Mouse (Mus musculus): Measurements from ENCODE around the gene Gm10837. TPM values are rescaled to one million over a fixed set of nuclear protein-coding genes. Genes with fewer than 3 reads are reported as not detected.

Gene Gm10837
- polyA plus RNA-seq, 1 experiment from 2014 or later = 0.58 TPM

DNA sequence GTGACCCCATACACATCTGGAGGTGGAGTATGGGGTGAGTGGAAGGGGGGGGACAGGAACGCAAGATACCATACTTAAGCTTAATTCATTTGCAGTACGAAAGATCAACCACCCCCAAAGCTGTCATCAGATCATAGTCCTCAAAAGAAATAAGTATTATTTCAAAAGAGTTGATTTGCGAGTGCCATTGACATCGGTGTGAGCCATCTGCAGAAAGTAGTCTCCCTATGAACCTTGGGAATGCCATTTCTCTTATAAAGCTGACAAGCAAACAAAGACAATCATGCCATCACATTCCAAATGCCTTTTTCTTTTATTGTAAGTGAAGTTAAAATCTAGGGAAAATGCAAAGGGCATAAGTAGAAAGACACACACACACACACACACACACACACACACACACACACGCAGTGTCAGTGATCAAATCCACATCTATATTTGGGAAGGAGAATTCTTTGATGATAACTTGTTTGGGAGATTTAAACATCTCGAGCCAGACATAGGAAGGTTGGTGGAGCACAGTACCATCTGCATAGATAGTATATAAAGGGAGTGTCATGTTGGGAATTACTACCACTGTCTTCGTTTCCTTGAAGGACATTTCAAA is 23.5 kb upstream of the Gm10837 start:
- H3K9ac ChIP-seq = no peak overlapping the region
- H3K4me2 ChIP-seq (replicated peaks) = peak overlapping the region; percentile 8; the same call in 1 of the 2 replicates
- H3K4me1 ChIP-seq = peaks cover 43% of the 10 kb centered on the region
- peaks cover 88% of the 10 kb centered on the region for H3K27me3 ChIP-seq
- 40% methylated on average over 7 of the region's 7 CpGs for WGBS
- H3K4me3 ChIP-seq = no peak overlapping the region
- no peak overlapping the region for H3K27ac ChIP-seq
- H3K9me3 ChIP-seq (replicated peaks) = no peaks in the 10 kb centered on the region
- no peak for ATAC-seq (ENCODE audit: low FRiP score)
- H3K36me3 ChIP-seq = no peaks in the 10 kb centered on the region

GRCm38 (mm10) chr14:122467926-122468841 is 22.2 kb upstream of the Gm10837 start:
- peak overlapping the region; percentile 48 for H3K4me2 ChIP-seq (replicated peaks)
- no peaks in the 10 kb centered on the region for H3K36me3 ChIP-seq
- ATAC-seq (ENCODE audit: low FRiP score) = no peak
- peaks cover 48% of the 10 kb centered on the region for H3K4me1 ChIP-seq
- H3K27ac ChIP-seq = no peak overlapping the region
- 6% methylated on average over 23 of the region's 23 CpGs for WGBS
- peaks cover 82% of the 10 kb centered on the region for H3K27me3 ChIP-seq
- H3K9ac ChIP-seq = peak overlapping the region; percentile 43
- no peaks in the 10 kb centered on the region for H3K9me3 ChIP-seq (replicated peaks)
- peak overlapping the region; percentile 22; the same call in 1 of the 2 replicates for H3K4me3 ChIP-seq

- no peaks in the 10 kb centered on the region for H3K9me3 ChIP-seq (replicated peaks)
- H3K4me1 ChIP-seq = peaks cover 47% of the 10 kb centered on the region
- peak overlapping the region; percentile 22 for H3K4me3 ChIP-seq
- peak overlapping the region; percentile 35; the same call in 1 of the 2 replicates for H3K27ac ChIP-seq
- no peak for ATAC-seq (ENCODE audit: low FRiP score)
- peak overlapping the region; percentile 48 for H3K4me2 ChIP-seq (replicated peaks)
- H3K36me3 ChIP-seq = no peaks in the 10 kb centered on the region
- H3K27me3 ChIP-seq = peaks cover 82% of the 10 kb centered on the region
- WGBS = 4% methylated on average over 28 of the region's 28 CpGs
- H3K9ac ChIP-seq = peak overlapping the region; percentile 43
These were observed 21.2 kb upstream of the Gm10837 start for GRCm38 (mm10) chr14:122468971-122469755.

- peak overlapping the region; percentile 56 for H3K4me2 ChIP-seq (replicated peaks)
- H3K9me3 ChIP-seq (replicated peaks) = no peaks in the 10 kb centered on the region
- H3K27me3 ChIP-seq = peaks cover 80% of the 10 kb centered on the region
- H3K9ac ChIP-seq = no peak overlapping the region
- H3K4me1 ChIP-seq = peaks cover 42% of the 10 kb centered on the region
- H3K4me3 ChIP-seq = 0 out of 2 replicates have a peak overlapping the region, but pooled peaks have one; percentile 6
- ATAC-seq (ENCODE audit: low FRiP score) = no peak
- no peaks in the 10 kb centered on the region for H3K36me3 ChIP-seq
- H3K27ac ChIP-seq = 0 out of 2 replicates have a peak overlapping the region, but pooled peaks have one; percentile 24
- WGBS = 7% methylated on average over 31 of the region's 31 CpGs
These were observed 18.8 kb upstream of the Gm10837 start for GRCm38 (mm10) chr14:122471449-122472085.

GRCm38 (mm10) chr14:122472161-122472560 is 18.2 kb upstream of the Gm10837 start:
- H3K27ac ChIP-seq = peak overlapping the region; percentile 57
- no peak for ATAC-seq (ENCODE audit: low FRiP score)
- peak overlapping the region; percentile 39 for H3K9ac ChIP-seq
- H3K36me3 ChIP-seq = no peaks in the 10 kb centered on the region
- H3K27me3 ChIP-seq = peaks cover 75% of the 10 kb centered on the region
- H3K4me1 ChIP-seq = peaks cover 42% of the 10 kb centered on the region
- peak overlapping the region; percentile 72 for H3K4me3 ChIP-seq
- 0% methylated on average over 13 of the region's 13 CpGs for WGBS
- H3K9me3 ChIP-seq (replicated peaks) = no peaks in the 10 kb centered on the region
- peak overlapping the region; percentile 56 for H3K4me2 ChIP-seq (replicated peaks)

DNA sequence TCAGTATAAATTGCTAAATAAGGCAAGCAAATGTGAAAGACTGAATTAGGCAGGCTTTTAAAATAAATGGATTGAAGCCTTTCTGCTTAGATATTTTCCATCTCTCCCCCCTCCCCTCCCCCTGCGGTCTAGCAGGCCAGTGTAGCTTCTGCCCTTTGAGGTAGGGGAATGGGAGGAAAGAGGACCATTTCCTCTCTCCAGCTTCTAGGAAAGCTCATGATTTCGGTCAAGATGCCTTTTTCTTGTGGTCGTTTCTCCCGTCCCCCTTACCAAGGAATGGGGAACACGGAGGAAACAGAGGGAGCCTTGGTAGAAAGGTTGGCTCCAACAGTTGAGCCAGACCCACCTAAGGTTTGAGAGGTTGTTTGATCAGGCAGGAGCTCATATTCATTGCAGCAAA is 17.7 kb upstream of the Gm10837 start:
- Histone ChIP-seq H3K9me3 (replicated peaks) (no peaks in the 10 kb centered on the region), H3K27me3 (peaks cover 71% of the 10 kb centered on the region), H3K4me2 (replicated peaks) (peak overlapping the region; percentile 56), H3K27ac (peak overlapping the region; percentile 98; the same call in 1 of the 2 replicates), H3K9ac (peak overlapping the region; percentile 39), H3K36me3 (no peaks in the 10 kb centered on the region), H3K4me3 (peak overlapping the region; percentile 72), H3K4me1 (peaks cover 42% of the 10 kb centered on the region)
- under 1% methylated on average over 5 of the region's 5 CpGs for WGBS
- no peak for ATAC-seq (ENCODE audit: low FRiP score)

- no peaks in the 10 kb centered on the region for H3K36me3 ChIP-seq
- peak overlapping the region; percentile 98 for H3K27ac ChIP-seq
- peak overlapping the region; percentile 56 for H3K4me2 ChIP-seq (replicated peaks)
- H3K9ac ChIP-seq = peak overlapping the region; percentile 93
- 0 out of 2 replicates have a peak, but pooled peaks have one; percentile 9 for ATAC-seq (ENCODE audit: low FRiP score)
- H3K4me1 ChIP-seq = peaks cover 38% of the 10 kb centered on the region
- H3K27me3 ChIP-seq = peaks cover 70% of the 10 kb centered on the region
- H3K4me3 ChIP-seq = peak overlapping the region; percentile 72
- no peaks in the 10 kb centered on the region for H3K9me3 ChIP-seq (replicated peaks)
- 2% methylated on average over 17 of the region's 17 CpGs for WGBS
These were observed 17.1 kb upstream of the Gm10837 start for GRCm38 (mm10) chr14:122473211-122473751.

GRCm38 (mm10) chr14:122474041-122474890 is 16.1 kb upstream of the Gm10837 start:
- WGBS = under 1% methylated on average over 56 of the region's 57 CpGs
- Histone ChIP-seq H3K4me2 (replicated peaks) (peak overlapping the region; percentile 56), H3K27me3 (peaks cover 67% of the 10 kb centered on the region), H3K4me3 (peak overlapping the region; percentile 72), H3K9ac (peak overlapping the region; percentile 93), H3K9me3 (replicated peaks) (no peaks in the 10 kb centered on the region), H3K4me1 (peaks cover 31% of the 10 kb centered on the region), H3K36me3 (no peaks in the 10 kb centered on the region), H3K27ac (peak overlapping the region; percentile 98)
- peak; percentile 80 for ATAC-seq (ENCODE audit: low FRiP score)

DNA sequence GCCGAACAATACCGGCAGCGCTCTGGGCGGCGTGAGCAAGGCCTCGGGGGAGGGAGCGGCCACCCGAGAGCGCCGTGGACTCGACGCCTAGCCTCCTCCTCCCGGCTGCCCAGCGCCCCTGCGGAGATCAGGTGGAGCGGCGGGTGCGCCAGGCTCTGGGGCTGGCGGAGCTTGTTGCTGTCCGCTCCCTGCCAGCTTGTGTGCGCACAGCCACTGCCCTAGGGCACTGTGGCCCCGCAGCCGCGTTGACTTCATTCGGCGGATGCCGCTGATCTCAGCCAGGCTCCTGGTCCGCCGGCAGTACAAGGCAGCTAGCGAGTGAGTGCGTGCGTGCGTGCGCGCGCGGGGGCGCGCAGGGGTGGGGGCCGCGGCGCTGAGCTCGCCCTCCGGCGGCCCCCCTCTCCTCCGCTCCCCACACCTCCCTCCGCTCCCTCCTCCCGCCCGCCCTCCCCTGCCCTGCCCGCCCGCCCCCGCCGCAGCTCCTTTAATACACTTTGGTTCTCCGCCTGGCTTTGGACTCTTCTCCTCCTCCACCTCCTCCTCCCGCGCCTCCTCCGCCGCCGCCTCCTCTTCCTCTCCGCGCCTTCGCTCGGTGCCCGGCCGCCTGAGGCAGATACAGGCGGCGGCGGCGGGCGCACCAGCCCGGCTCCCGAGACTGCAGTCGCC is 15.4 kb upstream of the Gm10837 start, which contains the start of gene Zic2:
Zic2 (plus strand) TSS at position 545 of the 666 bp plus-strand sequence.
- Histone ChIP-seq H3K9ac (peak within 1 kb of the TSS; percentile 93), H3K9me3 (replicated peaks) (no peaks in the 10 kb centered on the region), H3K36me3 (no peaks in the 10 kb centered on the region), H3K4me1 (peaks cover 28% of the 10 kb centered on the region), H3K4me2 (replicated peaks) (peak within 1 kb of the TSS; percentile 56), H3K4me3 (peak within 1 kb of the TSS; percentile 72), H3K27ac (peak within 1 kb of the TSS; percentile 98), H3K27me3 (peaks cover 59% of the 10 kb centered on the region)
- WGBS = under 1% methylated on average over 47 of the region's 73 CpGs
- ATAC-seq (ENCODE audit: low FRiP score) = peak; percentile 79

GRCm38 (mm10) chr14:122475557-122476040 is 14.8 kb upstream of the Gm10837 start:
- Histone ChIP-seq H3K27ac (peak overlapping the region; percentile 98), H3K9me3 (replicated peaks) (no peaks in the 10 kb centered on the region), H3K9ac (peak overlapping the region; percentile 93), H3K27me3 (peaks cover 61% of the 10 kb centered on the region), H3K4me1 (peaks cover 28% of the 10 kb centered on the region), H3K36me3 (no peaks in the 10 kb centered on the region), H3K4me3 (peak overlapping the region; percentile 72), H3K4me2 (replicated peaks) (peak overlapping the region; percentile 56)
- ATAC-seq (ENCODE audit: low FRiP score) = peak; percentile 7; the same call in 1 of the 2 replicates
- under 1% methylated on average over 65 of the region's 65 CpGs for WGBS
